Mouse (Mus musculus) mesoderm, embryonic 11.5 days (tissue): Measurements from ENCODE around the gene Chia1.
"Not testable (repeated sequence)": the region's sequence is repeated elsewhere in the genome, so short reads cannot be mapped to it uniquely, and the experiment has no call there.

Source experiments
- DNase-seq: peaks from one replicate; pipeline ENCODE4 v3.0.0-alpha.2; 2012; ENCODE audit warnings: low read depth, low spot score

The Chia1 gene

DNA sequence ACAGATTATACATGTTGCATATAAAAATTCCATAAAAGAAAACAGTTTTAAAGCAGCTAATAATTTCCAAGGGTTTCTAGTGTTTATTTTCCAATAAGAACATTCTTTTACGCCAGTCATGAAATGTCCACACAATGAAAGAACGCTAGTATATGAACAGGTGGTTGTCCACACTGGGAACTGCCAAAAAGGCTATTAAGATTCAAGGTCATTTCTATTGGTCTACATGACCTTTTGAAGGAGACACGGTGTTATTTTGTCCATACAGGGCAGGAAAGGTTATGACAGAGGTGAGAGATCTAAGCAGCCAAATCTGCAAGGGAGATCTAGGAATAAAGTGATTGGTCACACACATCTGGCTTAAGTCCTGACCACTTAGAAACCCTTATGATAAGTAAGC is at the start of gene Chia1:
Gene Chia1, plus strand, starts transcription at position 301 of the 400 bp plus-strand sequence.
- no peak for DNase-seq

DNA sequence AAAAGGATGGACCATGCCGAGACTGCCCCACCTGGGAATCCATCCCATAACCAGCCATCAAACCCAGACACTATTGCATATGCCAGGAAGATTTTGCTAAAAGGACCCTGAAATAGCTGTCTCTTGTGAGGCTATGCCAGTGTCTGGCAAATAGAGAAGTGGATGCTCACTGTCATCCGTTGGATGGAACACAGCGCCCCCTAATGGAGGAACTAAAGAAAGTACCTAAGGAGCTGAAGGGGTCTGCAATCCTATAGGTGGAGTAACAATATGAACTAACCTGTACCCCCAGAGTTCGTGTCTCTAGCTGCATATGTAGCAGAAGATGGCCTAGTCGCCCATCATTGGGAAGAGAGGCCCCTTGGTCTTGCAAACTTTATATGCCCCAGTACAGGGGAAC is 45.3 kb upstream of the Chia1 start:
- not testable (repeated sequence) for DNase-seq

DNA sequence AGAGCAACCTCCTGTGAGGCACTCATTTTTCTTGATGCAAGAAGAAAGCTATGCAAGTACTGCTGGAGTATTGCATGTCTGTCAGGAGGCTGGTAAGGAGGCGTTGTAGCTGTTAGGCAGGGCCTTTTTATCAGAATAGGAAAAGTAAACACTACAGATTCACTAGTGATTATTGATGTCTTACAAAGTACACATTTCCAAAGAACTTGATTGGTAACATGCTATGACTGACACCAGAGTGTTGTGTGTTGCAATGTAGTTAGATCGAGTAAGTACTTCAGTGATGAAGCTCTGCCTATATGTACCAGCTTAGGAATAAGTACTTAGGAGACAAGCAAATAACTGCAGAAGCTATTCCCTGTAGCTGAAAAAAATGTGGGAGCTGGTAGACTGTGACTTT is 42.0 kb upstream of the Chia1 start:
- DNase-seq: no peak

DNA sequence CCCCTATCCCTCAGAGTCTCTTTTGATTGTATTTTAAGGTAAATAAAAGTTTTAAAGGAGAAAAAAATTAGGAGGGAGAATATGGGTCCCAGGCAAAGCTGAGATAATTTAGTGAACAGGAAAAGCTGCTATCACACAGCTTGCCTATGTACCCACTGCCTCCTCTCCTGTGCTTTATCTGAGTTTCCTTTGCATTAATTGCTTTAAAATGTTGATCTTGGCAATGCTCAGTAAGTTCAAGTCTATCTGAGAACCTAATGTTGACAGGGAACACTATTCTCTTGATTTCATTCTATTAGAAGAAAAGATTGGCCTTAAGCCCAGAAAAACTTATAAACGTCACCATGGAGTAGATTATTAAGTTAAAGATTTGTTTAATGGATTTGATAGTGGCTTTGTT is 38.2 kb upstream of the Chia1 start:
- DNase-seq: no peak

DNA sequence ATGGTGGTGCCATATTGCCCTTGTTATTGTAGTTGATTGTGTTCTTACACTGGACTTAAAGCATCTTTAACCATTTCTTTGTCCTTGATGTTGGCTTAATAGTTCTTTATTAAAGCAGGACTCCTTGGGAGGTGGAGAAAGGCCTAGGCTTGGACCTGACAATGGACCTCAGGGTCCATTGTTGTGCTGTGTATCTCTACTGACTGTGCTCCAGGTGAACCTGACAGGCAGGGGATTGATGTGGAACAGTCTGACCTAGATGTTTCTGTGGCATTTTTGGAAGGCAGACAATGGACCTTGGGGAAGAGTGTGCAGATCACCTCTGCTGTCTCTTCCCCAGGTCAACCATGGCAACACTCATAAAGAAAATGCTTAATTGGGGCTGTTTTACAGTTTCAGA is 14.0 kb downstream of the Chia1 start:
- DNase-seq: no peak

DNA sequence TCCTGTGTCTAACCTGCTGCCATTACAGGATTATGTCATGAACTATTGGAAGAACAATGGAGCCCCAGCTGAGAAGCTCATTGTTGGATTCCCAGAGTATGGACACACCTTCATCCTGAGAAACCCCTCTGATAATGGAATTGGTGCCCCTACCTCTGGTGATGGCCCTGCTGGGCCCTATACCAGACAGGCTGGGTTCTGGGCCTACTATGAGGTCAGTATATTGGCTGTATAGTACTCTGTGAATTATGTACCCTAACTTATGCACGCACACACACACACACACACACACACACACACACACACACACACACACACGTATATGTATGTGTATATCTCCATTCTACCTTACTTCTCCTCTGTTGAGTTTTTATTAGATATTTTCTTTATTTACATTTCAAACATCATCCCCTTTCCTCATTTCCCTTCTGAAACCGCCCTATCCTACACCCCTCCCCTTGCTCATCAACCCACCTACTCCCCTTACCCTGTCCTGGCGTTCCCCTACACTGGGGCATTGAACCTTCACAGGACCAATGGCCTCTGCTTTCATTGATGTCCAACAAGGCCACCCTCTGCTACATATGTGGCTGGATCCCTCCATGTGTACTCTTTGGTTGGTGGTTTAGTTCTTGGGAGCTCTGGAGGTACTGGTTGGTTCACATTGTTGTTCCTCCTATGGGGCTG is 15.9 kb downstream of the Chia1 start:
- DNase-seq: no peak

DNA sequence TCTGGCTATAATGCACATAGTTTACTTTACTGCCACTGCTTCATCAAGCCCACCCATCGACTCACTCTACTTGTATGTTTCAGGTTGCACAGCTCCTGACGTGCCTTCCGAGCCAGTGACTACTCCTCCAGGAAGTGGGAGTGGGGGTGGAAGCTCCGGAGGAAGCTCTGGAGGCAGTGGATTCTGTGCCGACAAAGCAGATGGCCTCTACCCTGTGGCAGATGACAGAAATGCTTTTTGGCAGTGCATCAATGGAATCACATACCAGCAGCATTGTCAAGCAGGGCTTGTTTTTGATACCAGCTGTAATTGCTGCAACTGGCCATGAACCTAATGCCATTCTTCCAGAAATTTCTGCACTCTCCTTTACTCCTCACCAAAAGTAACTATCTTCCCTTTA is 18.7 kb downstream of the Chia1 start:
- DNase-seq: no peak

DNA sequence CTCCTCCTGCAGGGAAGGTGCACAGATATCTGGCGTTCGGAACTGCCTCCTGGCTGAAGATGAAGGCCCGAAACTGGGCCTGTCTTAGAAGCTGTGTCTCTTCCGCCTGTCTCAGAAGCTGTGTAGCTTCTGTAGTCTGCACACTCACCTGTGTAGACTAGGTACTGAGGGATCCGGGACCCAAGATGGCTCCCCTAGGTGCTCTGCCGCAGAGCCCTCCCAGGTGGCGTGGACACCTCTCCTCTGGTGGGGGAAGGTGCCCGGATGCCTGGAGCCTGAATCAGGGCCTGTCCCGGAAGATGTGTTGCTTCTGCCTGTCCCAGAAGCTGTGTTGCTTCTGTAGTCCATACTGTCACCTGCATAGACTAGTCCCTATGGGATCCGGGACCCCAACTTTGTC is 31.1 kb downstream of the Chia1 start:
- DNase-seq: no peak

DNA sequence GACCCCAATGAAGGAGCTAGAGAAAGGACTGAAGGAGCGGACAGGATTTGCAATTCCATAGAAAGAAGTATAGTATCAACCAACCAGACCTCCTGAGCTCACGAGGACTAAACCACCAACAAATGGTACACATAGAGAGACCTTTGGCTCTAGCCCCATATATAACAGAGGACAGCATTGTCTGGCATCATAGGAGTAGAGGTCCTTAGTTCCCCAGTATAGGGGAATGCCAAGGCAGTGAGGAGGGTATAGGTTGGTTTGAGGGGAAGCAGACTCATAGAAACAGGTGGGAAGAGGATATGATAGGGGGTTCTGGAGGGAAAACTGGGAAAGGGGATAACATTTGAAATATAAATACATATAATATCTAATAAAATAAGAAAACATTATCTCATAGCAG is 41.4 kb downstream of the Chia1 start:
- no peak for DNase-seq

DNA sequence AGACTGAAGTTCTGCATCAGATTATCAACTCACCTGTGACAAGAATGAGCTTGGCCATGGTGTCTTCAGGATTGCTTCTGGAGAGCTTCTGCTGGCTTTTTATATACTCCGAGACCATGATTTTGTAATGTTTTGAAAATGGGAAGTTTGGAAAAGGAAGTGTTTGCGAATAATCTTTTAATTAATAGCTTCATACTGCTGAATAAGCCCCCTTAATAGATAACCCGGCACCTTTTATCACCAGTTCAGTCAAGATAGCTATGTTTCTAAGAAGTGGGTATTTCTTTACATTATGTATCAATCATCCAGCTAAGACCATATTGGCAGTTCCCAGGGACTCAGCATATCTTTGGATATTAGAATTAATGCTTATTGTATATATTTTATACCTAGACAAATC is 54.4 kb downstream of the Chia1 start, which contains the start of gene Chil3:
Gene Chil3, minus strand, starts transcription at position 101 of the 400 bp plus-strand sequence.
- no peak for DNase-seq

DNA sequence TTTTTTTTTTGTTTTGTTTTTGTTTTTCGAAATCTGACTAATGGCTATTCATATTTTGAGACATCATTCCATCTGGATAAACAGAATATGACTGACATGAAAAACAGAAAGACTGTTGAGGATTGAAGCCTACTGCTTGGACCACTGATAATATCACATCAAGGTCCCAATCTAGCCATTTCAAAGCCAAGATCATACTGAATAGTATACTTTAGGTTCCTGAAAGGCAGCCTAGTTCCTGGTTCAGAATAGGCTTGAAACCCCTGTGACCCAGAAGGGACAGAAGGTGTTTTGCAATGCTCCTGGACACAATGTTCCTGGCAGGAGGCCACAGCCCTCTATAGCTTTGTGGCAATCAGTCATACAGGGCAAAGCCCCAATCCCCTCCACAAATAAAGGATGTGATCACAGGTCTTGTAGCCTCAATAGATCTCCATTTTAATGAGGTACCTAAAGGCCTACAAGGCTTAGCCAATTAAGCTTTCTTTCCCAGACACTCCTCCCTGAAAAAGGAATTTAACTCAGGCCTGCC is 57.6 kb downstream of the Chia1 start:
- no peak for DNase-seq

DNA sequence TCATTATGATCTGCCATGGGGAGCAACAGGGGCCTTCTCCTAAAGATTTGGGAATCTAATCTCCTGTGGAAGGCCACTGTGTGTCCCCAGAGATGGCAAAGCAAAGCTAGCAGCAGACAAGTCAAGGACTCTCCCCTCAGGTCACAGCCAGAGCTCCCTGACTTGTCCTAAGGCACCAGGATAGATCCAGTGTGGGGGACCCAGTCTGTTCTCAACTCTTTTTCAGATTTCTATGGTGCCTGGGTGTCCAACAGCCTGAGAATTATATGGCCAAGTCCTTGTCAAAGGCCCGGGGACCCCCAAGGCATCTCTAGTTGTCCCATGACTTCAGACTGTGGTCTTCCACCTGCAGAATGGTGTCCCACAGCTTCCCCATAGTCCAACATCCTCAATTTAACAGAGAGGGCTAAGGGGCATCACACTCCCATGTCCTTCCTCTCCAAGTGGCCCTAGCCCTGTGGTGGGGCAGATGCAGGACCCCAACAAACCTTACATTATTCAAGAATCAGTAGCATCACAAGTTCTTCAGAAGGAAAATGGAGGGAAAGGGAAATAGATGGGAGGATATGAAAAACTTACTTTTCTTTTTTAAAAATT is 58.2 kb downstream of the Chia1 start:
- DNase-seq: no peak

DNA sequence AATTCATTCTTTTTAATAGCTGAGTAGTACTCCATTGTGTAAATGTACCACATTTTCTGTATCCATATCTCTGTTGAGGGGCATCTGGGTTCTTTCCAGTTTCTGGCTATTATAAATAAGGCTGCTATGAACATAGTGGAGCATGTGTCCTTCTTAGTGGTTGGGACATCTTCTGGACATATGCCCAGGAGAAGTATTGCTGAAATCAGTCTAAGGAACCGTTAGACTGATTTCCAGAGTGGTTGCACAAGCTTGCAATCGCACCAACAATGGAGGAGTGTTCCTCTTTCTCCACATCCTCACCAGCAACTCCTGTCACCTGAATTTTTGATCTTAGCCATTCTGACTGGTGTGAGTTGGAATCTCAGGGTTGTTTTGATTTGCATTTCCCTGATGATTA is 59.5 kb downstream of the Chia1 start:
- not testable (repeated sequence) for DNase-seq

DNA sequence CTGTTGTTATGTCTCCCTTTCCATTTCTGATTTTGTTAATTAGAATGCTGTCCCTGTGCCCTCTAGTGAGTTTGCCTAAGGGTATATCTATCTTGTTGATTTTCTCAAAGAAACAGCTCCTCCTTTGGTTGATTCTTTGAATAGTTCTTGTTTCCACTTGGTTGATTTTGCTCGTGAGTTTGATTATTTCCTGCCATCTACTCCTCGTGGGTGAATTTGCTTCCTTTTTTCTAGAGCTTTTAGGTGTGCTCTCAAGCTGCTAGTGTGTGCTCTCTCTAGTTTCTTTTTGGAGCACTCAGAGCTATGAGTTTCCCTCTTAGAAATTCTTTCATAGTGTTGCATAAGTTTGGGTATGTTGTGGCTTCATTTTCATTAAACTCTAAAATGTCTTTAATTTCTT is 61.9 kb downstream of the Chia1 start:
- not testable (repeated sequence) for DNase-seq

DNA sequence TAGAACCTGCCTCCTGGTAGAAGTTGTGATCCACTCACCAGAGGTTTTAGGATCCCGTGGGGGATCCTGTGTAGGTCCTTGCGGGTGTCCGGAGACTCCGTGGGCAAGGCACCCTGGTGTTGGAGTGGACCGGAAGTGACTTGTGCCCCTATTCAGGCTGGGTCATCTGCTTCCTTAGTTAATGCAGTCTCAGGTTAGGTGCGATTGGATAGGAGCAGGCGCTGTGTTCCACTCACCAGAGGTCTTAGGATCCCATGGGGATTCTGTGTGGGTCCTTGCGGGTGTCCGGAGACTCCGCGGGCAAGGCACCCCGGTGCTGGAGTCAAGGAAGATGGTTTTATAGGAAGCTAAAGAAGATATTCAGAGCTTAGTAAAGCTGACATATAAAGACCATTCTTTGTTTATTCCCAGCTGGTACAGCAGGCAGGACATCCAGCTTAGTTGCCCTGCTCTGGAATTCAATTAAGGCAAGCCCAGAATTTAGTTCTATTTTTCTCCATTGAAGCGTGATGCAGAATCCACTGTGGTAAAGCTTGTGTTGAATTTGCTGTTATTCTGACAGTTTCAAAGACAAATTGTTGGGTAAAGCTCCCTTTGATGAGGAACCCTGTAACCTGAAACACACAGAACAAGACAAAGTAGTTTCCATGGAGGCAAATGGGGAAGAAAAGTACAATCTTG is 64.6 kb downstream of the Chia1 start:
- DNase-seq: no peak
